Mouse (Mus musculus): ENCODE data around the gene Zscan10.

The Zscan10 gene

GRCm38 (mm10) chr17:23654001-23654400, 53.3 kb downstream of the Zscan10 start:
- DNase-seq, result no peak

- DNase-seq, result no peak
Measured at GRCm38 (mm10) chr17:23654410-23654809, 53.8 kb downstream of the Zscan10 start.

DNA sequence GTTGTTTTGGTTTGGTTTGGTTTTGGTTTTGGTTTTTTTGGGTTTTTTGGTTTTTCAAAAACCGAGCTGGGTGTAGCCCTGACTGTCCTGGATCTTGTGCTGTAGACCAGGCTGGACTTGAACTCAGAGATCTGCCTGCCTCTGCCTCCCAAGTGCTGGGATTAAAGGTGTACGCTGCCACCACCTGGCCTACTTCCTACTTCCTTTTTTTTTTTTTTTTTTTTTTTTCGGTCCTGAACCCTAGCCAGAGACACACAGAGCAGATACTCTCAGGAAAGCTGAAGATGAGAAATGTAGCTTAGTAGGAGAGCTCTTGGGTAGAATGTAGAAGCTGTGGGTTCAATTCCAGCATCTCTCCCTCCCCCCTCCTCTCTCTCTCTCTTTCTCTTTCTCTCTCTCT, 57.8 kb downstream of the Zscan10 start:
- DNase-seq, result no peak

DNA sequence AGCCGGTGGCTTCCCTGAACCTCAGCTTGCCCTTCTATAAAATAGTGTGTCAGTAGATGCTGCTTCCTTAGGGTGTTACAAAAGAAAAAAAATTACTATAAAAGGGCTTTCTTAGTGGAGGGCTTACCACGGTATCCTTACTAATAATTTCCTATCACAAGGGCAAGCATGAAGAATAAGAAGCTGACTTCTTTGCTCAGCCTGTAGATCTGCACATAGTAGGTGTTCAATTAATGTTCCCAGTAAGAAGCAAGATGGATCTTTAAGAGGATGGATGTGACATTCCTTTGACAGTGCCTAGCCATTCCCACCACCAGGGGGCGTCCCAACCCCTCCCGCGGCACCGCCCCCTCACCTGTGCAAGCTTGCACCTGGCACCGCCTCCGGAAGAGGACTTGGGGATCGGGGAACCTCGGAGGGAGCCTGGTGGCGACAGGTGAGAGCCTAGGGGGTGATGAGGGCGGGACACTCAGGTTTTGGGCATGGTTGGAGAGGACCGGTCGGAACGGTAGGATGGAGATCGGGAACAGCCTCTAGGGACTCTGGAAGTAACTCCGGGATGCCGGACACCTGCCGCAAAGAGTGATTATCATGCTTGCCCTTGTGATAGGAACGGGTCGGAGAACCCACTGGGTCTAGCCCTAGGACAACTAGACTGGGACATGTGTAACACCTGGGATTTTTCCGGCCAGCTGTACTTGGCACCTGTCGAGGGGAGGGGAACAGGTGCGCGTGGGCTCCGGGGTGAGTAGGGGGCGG, 59.6 kb downstream of the Zscan10 start, which contains the start of gene Bicdl2:
Gene Bicdl2 (plus strand): TSS at position 390 of the 759 bp plus-strand sequence.
- peak; percentile 81 to 82 for DNase-seq
